Mouse (Mus musculus) midbrain, embryonic 16.5 days (tissue): ENCODE measurements around the gene Zmiz1. TPM values are rescaled to one million over a fixed set of nuclear protein-coding genes. Genes with fewer than 3 reads are reported as not detected.

ENCODE experiments used
- microRNA-seq: library from miRNA; unstranded; fragments of <30 nt; microRNA quantifications from one replicate; pipeline ENCODE4, GENCODE M21; 2017
- polyA plus RNA-seq: library from polyadenylated mRNA; unstranded; fragments of >200 nt; fragmentation: Nextera tagmentation; extraction: Ambion mirVana; gene quantifications from 2 replicates; pipeline ENCODE4 v1.2.1, GENCODE M21; 2015

Gene Zmiz1
- polyA plus RNA-seq, 1 experiment from 2014 or later: 54.2 TPM

Small RNA genes lying within 50 kb of the gene (microRNA-seq; reads per million reads assigned to microRNA genes)
- 8.4 reads per million, percentile 29 among the genes with 10 or more reads in this experiment for gene Mir3075

Other genes starting within 250 kb of the Zmiz1 start
- 29.6 and 40.3 TPM in 2 replicates for gene Ppif, start 235.0 kb downstream of the Zmiz1 start, polyA plus RNA-seq